Mouse (Mus musculus) cortical plate, adult 2 months (tissue): ENCODE results near the gene Cytip.

Source experiments
- CTCF ChIP-seq: fragments of 200-500 bp; IDR thresholded peaks from 2 replicates; pipeline ENCODE4 v1.5.1; 2011; ENCODE audit warnings: mild to moderate bottlenecking, control low read depth, low read length; ENCODE audit not compliant: insufficient read depth; ENCODE audit errors: extremely low read depth
- POLR2A ChIP-seq: fragments of 200-500 bp; IDR thresholded peaks from 2 replicates; pipeline ENCODE4 v1.6.1; 2011; ENCODE audit warnings: mild to moderate bottlenecking, low read length, control low read depth; ENCODE audit not compliant: insufficient read depth; ENCODE audit errors: extremely low read depth

DNA sequence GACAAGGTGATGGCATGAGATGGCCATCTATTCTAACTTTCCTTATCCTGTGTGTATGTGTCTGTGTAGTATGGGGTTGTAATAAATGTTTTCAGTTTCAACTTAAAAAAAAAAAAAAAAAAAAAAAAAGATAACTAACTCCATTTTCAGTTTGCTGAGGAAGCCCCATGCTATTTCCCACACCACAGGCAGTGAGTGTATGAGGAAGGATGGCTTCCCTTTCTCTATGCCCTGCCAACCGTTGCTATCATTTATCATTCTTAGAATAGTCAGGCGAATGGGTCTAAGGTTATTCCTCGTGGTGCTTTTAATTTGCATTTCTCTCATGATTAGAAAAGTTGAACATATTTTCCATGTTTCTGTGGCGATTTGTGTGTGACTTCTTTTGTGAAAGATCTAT, 84.2 kb downstream of the Cytip start:
- TF ChIP-seq CTCF (no peak), POLR2A (no peak)
